Mouse (Mus musculus): Measurements from ENCODE around the gene Mpp6.

- no peak for TF ChIP-seq POLR2A (IDR thresholded peaks at IDR 0.05; ENCODE audit: low read depth, low read length)
- TF ChIP-seq CTCF (conservative IDR thresholded peaks at IDR 0.05; ENCODE audit: insufficient read depth, insufficient read length, low read depth, low read length): no peak
These were observed 39.3 kb downstream of the Mpp6 start for GRCm38 (mm10) chr6:50149378-50149777.

Measured in kidney, adult 2 months (tissue).